Comparison of ENCODE assay signal across 14 mouse cellular contexts in genomic region chr16:65631680-65632079, GRCm38 (mm10).
A peak's percentile ranks its signal among the peaks of the same experiment; 100 is the strongest.
DNase-seq lines count a peak whose midpoint lies in the region; ATAC-seq and TF ChIP-seq lines count a peak whose summit lies in the region.
"Had no signal": no experiment of that assay in that cellular context is flagged by ENCODE, and none has a peak within 500 bp of the region (broad histone marks: within the 10 kb centered on the region; RNA-seq: fewer than 3 reads in every experiment).

No protein-coding gene starts in this region.

- no peak overlapping the region for H3K4me3 ChIP-seq in heart, adult 2 months
- H3K4me3 ChIP-seq in megakaryocyte, embryonic 14.5 days (replicated peaks): peak overlapping the region; percentile 38
- H3K4me3 ChIP-seq: embryonic facial prominence, embryonic 10.5 days; limb, embryonic 10.5 days had no signal

- H3K36me3 ChIP-seq in heart, adult 2 months (ENCODE audit: control insufficient read depth, insufficient read depth, low read length): no peaks in the 10 kb centered on the region
- H3K36me3 ChIP-seq in megakaryocyte, embryonic 14.5 days (replicated peaks; ENCODE audit: low read length): no peaks in the 10 kb centered on the region
- H3K36me3 ChIP-seq: embryonic facial prominence, embryonic 10.5 days; limb, embryonic 10.5 days had no signal

- no peak for ATAC-seq in megakaryocyte, adult 5-6 weeks (ENCODE audit: poor library complexity, severe bottlenecking)
- ATAC-seq: hindbrain, postnatal 0 days had no signal

- no peaks in the 10 kb centered on the region for H3K9me3 ChIP-seq in megakaryocyte, embryonic 14.5 days
- H3K9me3 ChIP-seq: embryonic facial prominence, embryonic 10.5 days; limb, embryonic 10.5 days had no signal

- intact Hi-C loops in heart, adult 2 months (cut with DNase I): no loop called here

- H3K9ac ChIP-seq in heart, adult 2 months (ENCODE audit: low read depth, low read length): no peak overlapping the region

- no peaks in the 10 kb centered on the region for H3K27me3 ChIP-seq in heart, adult 2 months (ENCODE audit: control insufficient read depth, insufficient read depth, low read length)
- H3K27me3 ChIP-seq in megakaryocyte, embryonic 14.5 days (replicated peaks): peaks cover 1% of the 10 kb centered on the region

- H3K27ac ChIP-seq in heart, adult 2 months: no peak overlapping the region
- H3K27ac ChIP-seq: embryonic facial prominence, embryonic 10.5 days; hindbrain, postnatal 0 days; limb, embryonic 10.5 days had no signal

- H3K79me2 ChIP-seq in heart, adult 2 months (replicated peaks; ENCODE audit: control insufficient read depth, insufficient read depth, low read length): no peaks in the 10 kb centered on the region

- TF ChIP-seq CTCF in heart, adult 2 months (IDR thresholded peaks at IDR 0.05): 0 out of 2 replicates have a peak, but pooled peaks have one; percentile 8

- no peak for DNase-seq in heart, adult 2 months
- DNase-seq in heart, postnatal 4 days: no peak
- DNase-seq in NIH3T3 (ENCODE audit: low read depth): peak; percentile 17
- peak; percentile 7 for DNase-seq in retina, embryonic 14.5 days (ENCODE audit: low spot score)
- no peak for DNase-seq in adrenal gland, postnatal 10 days
- no peak for DNase-seq in neural tube, embryonic 10.5 days (ENCODE audit: extremely low spot score, low spot score)
- DNase-seq: adrenal gland, adult 2 months; cerebellum, adult 9-10 months; heart, adult 11 months had no signal

- no peaks in the 10 kb centered on the region for H3K4me1 ChIP-seq in heart, adult 2 months (ENCODE audit: control insufficient read depth, insufficient read depth, low read length)
- peaks cover 10% of the 10 kb centered on the region for H3K4me1 ChIP-seq in megakaryocyte, embryonic 14.5 days
- H3K4me1 ChIP-seq: embryonic facial prominence, embryonic 10.5 days; limb, embryonic 10.5 days had no signal

- no peak for TF ChIP-seq EP300 in heart, adult 2 months (IDR thresholded peaks at IDR 0.05; ENCODE audit: insufficient read depth, low read depth, low read length)

- TF ChIP-seq POLR2A in heart, adult 2 months (IDR thresholded peaks at IDR 0.05; ENCODE audit: insufficient read depth, low read depth, low read length): no peak

- WGBS in heart, adult 2 months: 45% methylated on average over 5 of the region's 5 CpGs

Comparison
In these comparisons a context has a peak if more than half of its experiments do, and no peak if none do; other contexts are left out.
1. DNase-seq: peak in NIH3T3 (single experiment) and retina, embryonic 14.5 days (single experiment); none in heart, adult 2 months (0 of 2), heart, postnatal 4 days (single experiment), adrenal gland, postnatal 10 days (single experiment) and neural tube, embryonic 10.5 days (single experiment).